Mouse (Mus musculus) bone marrow, adult 2 months (tissue): ENCODE data around the gene Olfr1458. TPM values are rescaled to one million over a fixed set of nuclear protein-coding genes. Genes with fewer than 3 reads are reported as not detected.

Experiments
- H3K27ac ChIP-seq: fragments of 200-500 bp; 2 replicates; pipeline ENCODE4 v1.5.1; 2012; ENCODE audit warnings: low read depth, mild to moderate bottlenecking, control low read depth, inconsistent platforms, low read length; ENCODE audit not compliant: control insufficient read depth, poor library complexity, insufficient read depth
- H3K4me1 ChIP-seq: fragments of 200-500 bp; 2 replicates; pipeline ENCODE4 v1.6.1; 2011; ENCODE audit warnings: low read length; ENCODE audit not compliant: control insufficient read depth, insufficient read depth
- H3K4me3 ChIP-seq: fragments of 200-500 bp; replicated peaks from 2 replicates; pipeline ENCODE3; 2011; ENCODE audit warnings: mild to moderate bottlenecking, low read depth, low read length, control low read depth; ENCODE audit not compliant: control insufficient read depth
- CTCF ChIP-seq: fragments of 200-500 bp; IDR thresholded peaks from 2 replicates; pipeline ENCODE4 v1.5.1; 2011; ENCODE audit warnings: low read length, control low read depth; ENCODE audit not compliant: control insufficient read depth, insufficient read depth
- POLR2A ChIP-seq: fragments of 200-500 bp; IDR thresholded peaks from 2 replicates; pipeline ENCODE4 v1.6.1; 2011; ENCODE audit warnings: low read depth, mild to moderate bottlenecking, control low read depth, low read length, borderline replicate concordance; ENCODE audit not compliant: control insufficient read depth
- WGBS: fragments of 180-500 bp; shearing (Covaris S2); methylation state at CpG from one replicate; pipeline ENCODE4 v1.1.7; 2018; 5-methylcytosine and 5-hydroxymethylcytosine counted together
- polyA plus RNA-seq: library from polyadenylated mRNA; stranded (reverse); fragments of >200 nt; gene quantifications from 2 replicates; pipeline ENCODE4 v1.2.4, GENCODE M21; 2011; ENCODE audit warnings: low replicate concordance; ENCODE audit not compliant: missing spikeins, insufficient read depth, insufficient read length

The Olfr1458 gene
- not detected in 2 replicates for polyA plus RNA-seq

- no peak within 1 kb of the TSS for H3K27ac ChIP-seq
- 68% methylated on average over 3 of the region's 3 CpGs for WGBS
- no peak within 1 kb of the TSS for H3K4me3 ChIP-seq
- TF ChIP-seq POLR2A (no peak), CTCF (no peak)
- no peaks in the 10 kb centered on the region for H3K4me1 ChIP-seq
Measured at GRCm38 (mm10) chr19:13106675-13107074, at the start of gene Olfr1458. TSS of gene Olfr1458 (minus strand) at chr19:13106775.

DNA sequence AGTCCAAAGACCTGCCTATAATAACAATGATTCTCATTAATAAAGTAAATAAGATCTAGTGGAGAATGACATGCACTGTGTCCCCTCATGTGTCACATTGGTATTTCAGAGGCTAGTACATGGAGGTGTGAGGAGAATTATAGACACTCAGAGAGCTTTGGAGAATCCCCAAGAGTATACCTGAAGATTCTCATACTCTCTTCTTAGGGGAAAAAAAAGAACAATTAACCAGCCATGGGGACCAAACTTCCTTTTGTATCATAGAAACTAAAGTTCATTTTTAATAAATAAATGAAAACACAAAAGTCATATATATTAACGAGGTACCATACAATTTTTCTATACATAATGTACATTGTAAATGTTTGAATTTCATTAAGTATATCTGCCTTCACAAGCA lies 42.9 kb upstream of the Olfr1458 start, which contains the start of gene Olfr1459:
Gene Olfr1459 (minus strand): TSS at position 101 of the 400 bp plus-strand sequence.
- no peaks in the 10 kb centered on the region for H3K4me1 ChIP-seq
- H3K27ac ChIP-seq: no peak within 1 kb of the TSS
- no peak for TF ChIP-seq POLR2A
- no peak for TF ChIP-seq CTCF
- H3K4me3 ChIP-seq: no peak within 1 kb of the TSS
- WGBS: 76% methylated on average over 1 of the region's 1 CpGs

DNA sequence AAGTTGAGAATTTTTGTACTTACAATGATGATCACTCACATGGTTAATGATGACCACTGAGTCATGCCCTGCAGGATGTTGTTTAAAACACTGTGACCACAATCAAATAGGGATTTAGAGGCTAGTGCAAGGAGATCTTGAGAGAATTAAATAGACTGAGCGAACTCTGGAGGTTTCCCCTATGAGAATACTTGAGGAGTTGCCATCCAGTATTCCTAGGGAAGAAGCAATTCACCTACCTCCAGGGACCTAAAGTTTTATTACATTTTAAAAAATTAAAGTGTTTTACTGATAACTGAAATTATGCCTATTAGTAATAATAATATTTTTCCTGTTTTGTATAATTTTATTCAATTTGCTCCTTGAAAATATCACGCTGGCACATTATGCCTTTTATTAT lies 8.8 kb downstream of the Olfr1458 start, which contains the start of gene Olfr1457:
Gene Olfr1457 (minus strand): TSS at position 101 of the 400 bp plus-strand sequence.
- H3K27ac ChIP-seq: no peak within 1 kb of the TSS
- no peaks in the 10 kb centered on the region for H3K4me1 ChIP-seq
- H3K4me3 ChIP-seq: no peak within 1 kb of the TSS
- WGBS: 74% methylated on average over 2 of the region's 2 CpGs
- TF ChIP-seq CTCF: no peak
- no peak for TF ChIP-seq POLR2A

- TF ChIP-seq POLR2A (no peak), CTCF (no peak)
- H3K4me1 ChIP-seq: no peaks in the 10 kb centered on the region
Measured at GRCm38 (mm10) chr19:13093908-13094307, 12.7 kb downstream of the Olfr1458 start.

GRCm38 (mm10) chr19:13060310-13060709 lies 46.3 kb downstream of the Olfr1458 start, which contains the start of gene Olfr1454:
TSS of gene Olfr1454 (plus strand) at chr19:13060610.
- WGBS: 61% methylated on average over 2 of the region's 2 CpGs
- Histone ChIP-seq H3K4me1 (no peaks in the 10 kb centered on the region), H3K4me3 (no peak within 1 kb of the TSS), H3K27ac (no peak within 1 kb of the TSS)
- TF ChIP-seq CTCF (no peak), POLR2A (no peak)

More at GRCm38 (mm10) chr19:13093908-13094307, 12.7 kb downstream of the Olfr1458 start:
- 84% methylated on average over 1 of the region's 1 CpGs for WGBS
- Histone ChIP-seq H3K4me3 (no peak overlapping the region), H3K27ac (no peak overlapping the region)

Other genes starting within 250 kb of the Olfr1458 start
- gene Olfr1444, start 249.5 kb downstream of the Olfr1458 start, polyA plus RNA-seq: not detected in 2 replicates
- gene Olfr1445, start 222.9 kb downstream of the Olfr1458 start, polyA plus RNA-seq: not detected in 2 replicates
- not detected in 2 replicates for gene Olfr1446, start 213.3 kb downstream of the Olfr1458 start, polyA plus RNA-seq
- gene Olfr1447, start 203.0 kb downstream of the Olfr1458 start, polyA plus RNA-seq: not detected in 2 replicates
- not detected in 2 replicates for gene Olfr1448, start 182.4 kb downstream of the Olfr1458 start, polyA plus RNA-seq
- not detected in 2 replicates for gene Olfr1449, start 175.9 kb downstream of the Olfr1458 start, polyA plus RNA-seq
- gene Olfr1450, start 156.5 kb downstream of the Olfr1458 start, polyA plus RNA-seq: not detected in 2 replicates
- not detected in 2 replicates for gene Olfr1451, start 111.8 kb downstream of the Olfr1458 start, polyA plus RNA-seq
- gene Olfr1453, start 78.4 kb downstream of the Olfr1458 start, polyA plus RNA-seq: not detected in 2 replicates
- not detected in 2 replicates for gene Olfr1454, start 46.2 kb downstream of the Olfr1458 start, polyA plus RNA-seq
- gene Olfr1457, start 8.9 kb downstream of the Olfr1458 start, polyA plus RNA-seq: not detected in 2 replicates
- gene Olfr1459, start 42.8 kb upstream of the Olfr1458 start, polyA plus RNA-seq: 0.17 TPM in 1 of 2 replicates, not detected in the other
- not detected in 2 replicates for gene Olfr1461, start 56.2 kb upstream of the Olfr1458 start, polyA plus RNA-seq
- not detected in 2 replicates for gene Olfr1462, start 79.0 kb upstream of the Olfr1458 start, polyA plus RNA-seq
- not detected in 2 replicates for gene Olfr1463, start 124.6 kb upstream of the Olfr1458 start, polyA plus RNA-seq
- not detected in 2 replicates for gene Olfr1465, start 208.8 kb upstream of the Olfr1458 start, polyA plus RNA-seq
- gene Olfr1466, start 232.1 kb upstream of the Olfr1458 start, polyA plus RNA-seq: not detected in 2 replicates